Mouse (Mus musculus) heart, postnatal 0 days (tissue): ENCODE data around the gene Lrrc8b.

Source experiments
- CTCF ChIP-seq: IDR thresholded peaks from 2 replicates; pipeline ENCODE4 v1.5.1; 2016; ENCODE audit warnings: antibody characterized with exemption, control low read depth, low read depth
- EP300 ChIP-seq: IDR thresholded peaks from 2 replicates; pipeline ENCODE4 v1.6.1; 2016; ENCODE audit warnings: antibody characterized with exemption, low read depth

DNA sequence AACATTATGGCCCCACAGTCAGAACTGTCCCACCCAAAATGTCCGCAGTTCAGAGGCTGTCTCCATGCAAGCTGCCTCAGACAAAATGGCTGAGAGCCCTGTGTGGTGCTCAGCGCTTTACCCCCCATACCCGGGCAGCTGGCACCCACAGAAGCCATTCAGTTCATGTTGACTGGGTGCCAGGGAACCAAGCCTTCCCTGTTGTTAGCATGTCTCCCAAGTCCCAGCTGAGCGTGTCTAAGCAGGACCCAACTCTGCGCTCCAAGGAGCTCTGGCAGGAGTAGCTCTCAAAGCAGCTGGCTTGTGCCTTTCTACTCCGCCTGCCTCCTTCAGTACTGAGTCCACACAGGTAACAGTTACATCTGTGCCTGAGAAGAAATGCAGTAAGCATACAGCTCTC, 68.7 kb downstream of the Lrrc8b start:
- no peak for TF ChIP-seq CTCF
- no peak for TF ChIP-seq EP300
